Mouse (Mus musculus) forebrain, embryonic 11.5 days (tissue): ENCODE results near the gene Klrg2. TPM values are rescaled to one million over a fixed set of nuclear protein-coding genes. Genes with fewer than 3 reads are reported as not detected.

Experiments used
- ATAC-seq: fragments of 200-750 bp; cut with Nextera tagmentation; replicated peaks from 2 replicates; pipeline ENCODE4 v1.8.0; 2017; ENCODE audit warnings: moderate TSS enrichment; ENCODE audit not compliant: low FRiP score
- DNase-seq: peaks from one replicate; pipeline ENCODE4 v3.0.0-alpha.2; 2017; ENCODE audit warnings: low spot score
- H3K27ac ChIP-seq: fragments of 300-500 bp; sonication (generic); 2 replicates; pipeline ENCODE4 v1.5.1; 2014; ENCODE audit warnings: low read depth, low read length
- H3K27me3 ChIP-seq: fragments of 300-500 bp; sonication (generic); 2 replicates; pipeline ENCODE4 v1.6.1; 2014; ENCODE audit warnings: mild to moderate bottlenecking, low read length, mixed read lengths; ENCODE audit not compliant: control insufficient read depth, insufficient read depth
- H3K36me3 ChIP-seq: fragments of 300-500 bp; sonication (generic); 2 replicates; pipeline ENCODE4 v1.6.1; 2014; ENCODE audit warnings: mild to moderate bottlenecking, low read length, moderate library complexity, mixed read lengths; ENCODE audit not compliant: control insufficient read depth, insufficient read depth
- H3K4me1 ChIP-seq: fragments of 300-500 bp; sonication (generic); replicated peaks from 2 replicates; pipeline ENCODE4 v1.6.1; 2014; ENCODE audit warnings: low read length, mixed read lengths; ENCODE audit not compliant: control insufficient read depth, insufficient read depth
- H3K4me2 ChIP-seq: fragments of 300-500 bp; sonication (generic); 2 replicates; pipeline ENCODE4 v1.6.1; 2014; ENCODE audit warnings: low read depth, mild to moderate bottlenecking, low read length, moderate library complexity, mixed read lengths; ENCODE audit not compliant: severe bottlenecking
- H3K4me3 ChIP-seq: fragments of 300-500 bp; sonication (generic); 2 replicates; pipeline ENCODE4 v1.5.1; 2014; ENCODE audit warnings: low read depth, low read length
- H3K9ac ChIP-seq: fragments of 300-500 bp; sonication (generic); 2 replicates; pipeline ENCODE4 v1.6.1; 2014; ENCODE audit warnings: low read length
- H3K9me3 ChIP-seq: fragments of 300-500 bp; sonication (generic); 2 replicates; pipeline ENCODE4 v1.6.1; 2016; ENCODE audit warnings: low read length, mixed read lengths; ENCODE audit not compliant: control insufficient read depth
- WGBS: fragments of 180-500 bp; shearing (Covaris S2); extraction: QIAGEN DNeasy Blood & Tissue Kit; methylation state at CpG from one replicate; pipeline ENCODE4 v1.1.7; 2014; 5-methylcytosine and 5-hydroxymethylcytosine counted together
- polyA plus RNA-seq: library from polyadenylated mRNA; unstranded; fragments of >200 nt; fragmentation: Nextera tagmentation; extraction: Ambion mirVana; gene quantifications from 2 replicates; pipeline ENCODE4 v1.2.1, GENCODE M21; 2014

Klrg2 gene
- polyA plus RNA-seq, 1 experiment from 2014 or later = not detected

DNA sequence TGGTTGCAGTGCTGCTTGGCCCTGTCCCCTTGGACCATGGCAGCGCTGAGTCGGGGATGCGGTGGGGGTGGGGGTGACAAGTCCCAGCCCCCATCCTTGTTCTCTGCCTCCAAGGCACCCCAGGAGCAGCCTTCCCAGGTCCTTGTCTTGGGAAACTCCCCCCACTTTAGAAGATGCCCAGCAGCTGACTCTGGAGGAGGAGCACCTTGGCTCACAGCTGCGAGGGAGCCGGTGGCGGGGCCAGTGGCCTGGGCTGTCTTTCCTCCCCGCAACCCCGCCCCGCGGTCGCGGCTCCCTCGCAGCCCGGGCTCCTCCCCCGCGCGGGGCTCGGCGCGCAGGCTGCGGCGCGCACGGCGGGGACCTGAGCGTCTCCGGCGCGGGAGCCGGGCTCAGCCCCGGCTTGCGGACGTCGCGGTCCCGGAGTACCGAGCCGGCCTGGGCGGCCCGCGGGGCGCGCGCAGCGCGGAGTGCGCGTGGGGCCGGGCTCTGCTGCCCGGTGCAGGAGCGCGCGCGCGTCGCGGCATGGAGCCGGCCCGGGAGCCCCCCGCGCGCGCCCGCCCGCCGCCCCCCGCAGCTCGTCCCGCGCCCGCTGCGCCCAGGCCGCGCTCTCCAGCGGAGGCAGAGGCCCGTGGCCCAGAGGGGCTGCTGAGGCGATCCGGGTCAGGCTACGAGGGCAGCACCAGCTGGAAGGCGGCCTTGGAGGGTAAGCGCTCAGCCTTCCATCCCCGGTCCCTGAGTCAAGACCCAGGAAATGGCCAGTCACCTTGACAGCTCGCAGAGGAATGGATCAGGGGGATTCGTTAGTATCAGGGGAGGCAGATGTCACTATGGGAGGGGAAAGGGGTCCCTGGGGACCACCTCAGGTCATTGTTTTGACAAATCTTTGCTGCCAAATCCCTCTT is 25.9 kb upstream of the Klrg2 start, which contains the start of gene Clec2l:
Gene Clec2l (plus strand): TSS at position 356 of the 902 bp plus-strand sequence.
- H3K27ac ChIP-seq = no peak within 1 kb of the TSS
- no peaks in the 10 kb centered on the region for H3K36me3 ChIP-seq
- peak; percentile 78 for ATAC-seq
- peaks cover 16% of the 10 kb centered on the region for H3K27me3 ChIP-seq
- H3K4me3 ChIP-seq = peak within 1 kb of the TSS; percentile 62
- peak within 1 kb of the TSS; percentile 57 for H3K9ac ChIP-seq
- peak within 1 kb of the TSS; percentile 91 for H3K4me2 ChIP-seq
- H3K4me1 ChIP-seq = 0 out of 2 replicates have a peak, but pooled peaks cover 2% of the 10 kb centered on the region
- DNase-seq = peak; percentile 70
- no peaks in the 10 kb centered on the region for H3K9me3 ChIP-seq
- under 1% methylated on average over 83 of the region's 84 CpGs for WGBS

DNA sequence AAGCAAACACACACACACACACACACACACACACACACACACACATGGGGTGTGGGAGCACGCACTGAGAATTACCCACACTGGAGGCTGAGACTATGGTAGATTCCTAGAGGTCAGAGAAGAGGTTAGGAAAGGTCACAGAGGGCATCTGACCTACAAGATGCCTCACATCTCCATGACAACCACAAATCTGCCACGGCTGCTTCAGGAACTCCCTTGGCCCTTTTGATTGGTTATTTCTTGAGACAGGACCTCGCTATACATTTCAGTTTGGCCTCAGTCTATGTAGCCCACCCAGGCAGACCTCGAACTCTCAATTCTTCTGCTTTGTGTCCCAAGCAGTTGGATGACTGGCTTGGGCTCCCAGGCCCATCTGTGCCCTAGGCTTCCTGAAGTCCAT is 24.6 kb upstream of the Klrg2 start:
- peaks cover 16% of the 10 kb centered on the region for H3K27me3 ChIP-seq
- no peak for DNase-seq
- H3K9ac ChIP-seq = no peak overlapping the region
- H3K9me3 ChIP-seq = no peaks in the 10 kb centered on the region
- no peaks in the 10 kb centered on the region for H3K36me3 ChIP-seq
- 0 out of 2 replicates have a peak, but pooled peaks cover 2% of the 10 kb centered on the region for H3K4me1 ChIP-seq
- H3K27ac ChIP-seq = no peak overlapping the region
- ATAC-seq = no peak
- no peak overlapping the region for H3K4me2 ChIP-seq
- WGBS = 23% methylated on average over 4 of the region's 4 CpGs
- no peak overlapping the region for H3K4me3 ChIP-seq

DNA sequence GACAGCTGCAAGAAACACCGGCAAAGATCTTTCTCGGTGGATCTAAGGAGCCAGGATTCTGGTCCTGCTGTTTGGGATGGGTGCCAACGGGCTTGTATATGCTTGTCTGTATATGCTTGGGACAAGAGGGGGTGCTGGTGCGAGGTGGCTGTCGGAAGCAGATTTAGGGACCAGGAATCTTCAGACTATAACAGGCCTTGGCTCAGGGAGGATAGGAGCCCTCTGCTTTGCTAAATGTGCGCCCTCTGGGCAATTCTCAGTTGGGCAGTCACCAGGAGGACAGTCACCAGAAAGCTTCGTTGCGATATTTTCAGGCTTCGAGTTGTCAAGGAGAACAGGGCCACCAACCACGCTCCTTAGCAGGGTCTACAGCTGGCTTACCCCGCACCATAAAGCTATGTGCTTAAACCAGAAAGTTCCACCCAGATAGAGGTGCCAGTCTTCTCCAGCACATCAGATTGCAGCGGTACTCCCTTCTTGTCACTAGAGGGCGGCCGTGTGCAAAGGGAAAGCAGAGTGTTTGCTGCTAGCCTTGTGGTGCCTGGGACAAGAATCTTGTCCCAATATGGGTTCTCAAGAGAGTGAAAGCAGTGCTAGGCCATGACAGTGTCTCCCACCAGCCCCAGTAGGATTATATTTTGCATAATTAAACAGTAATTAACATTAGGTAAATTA is 13.4 kb upstream of the Klrg2 start:
- 43% methylated on average over 14 of the region's 14 CpGs for WGBS

DNA sequence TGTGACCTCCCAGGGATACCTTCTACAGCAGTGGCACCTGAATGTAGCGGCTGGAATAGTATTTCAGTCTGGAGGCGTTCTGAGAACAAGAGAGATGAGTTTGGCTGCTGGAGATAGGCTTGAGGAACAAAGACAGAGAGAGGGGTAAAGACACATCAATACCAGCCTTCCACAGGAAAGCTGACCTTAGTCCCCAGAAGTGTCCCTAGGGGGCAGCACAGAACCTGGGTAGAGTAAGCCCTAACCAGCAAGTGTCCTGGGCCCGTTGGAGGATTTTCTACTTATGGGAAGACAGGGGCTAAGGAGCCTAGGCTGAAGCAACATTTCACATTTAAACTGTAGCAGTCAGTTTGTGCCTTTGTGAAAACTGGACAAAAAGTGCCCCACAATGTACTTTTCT is 12.5 kb upstream of the Klrg2 start:
- Histone ChIP-seq H3K27me3 (no peaks in the 10 kb centered on the region), H3K36me3 (no peaks in the 10 kb centered on the region), H3K9ac (no peak overlapping the region), H3K9me3 (no peaks in the 10 kb centered on the region; the same call in 1 of the 2 replicates), H3K4me2 (no peak overlapping the region), H3K27ac (no peak overlapping the region), H3K4me3 (no peak overlapping the region), H3K4me1 (0 out of 2 replicates have a peak, but pooled peaks cover 2% of the 10 kb centered on the region)
- no peak for ATAC-seq
- peak; percentile 65 for DNase-seq
- 75% methylated on average over 3 of the region's 3 CpGs for WGBS

More for the DNA sequence above, 13.4 kb upstream of the Klrg2 start:
- DNase-seq = peak; percentile 84
- H3K27ac ChIP-seq = no peak overlapping the region
- H3K36me3 ChIP-seq = no peaks in the 10 kb centered on the region
- ATAC-seq = 0 out of 2 replicates have a peak, but pooled peaks have one; percentile 55
- H3K4me3 ChIP-seq = no peak overlapping the region
- H3K9ac ChIP-seq = no peak overlapping the region
- 0 out of 2 replicates have a peak, but pooled peaks cover 2% of the 10 kb centered on the region for H3K4me1 ChIP-seq
- H3K27me3 ChIP-seq = no peaks in the 10 kb centered on the region
- no peak overlapping the region for H3K4me2 ChIP-seq
- H3K9me3 ChIP-seq = no peaks in the 10 kb centered on the region; the same call in 1 of the 2 replicates

DNA sequence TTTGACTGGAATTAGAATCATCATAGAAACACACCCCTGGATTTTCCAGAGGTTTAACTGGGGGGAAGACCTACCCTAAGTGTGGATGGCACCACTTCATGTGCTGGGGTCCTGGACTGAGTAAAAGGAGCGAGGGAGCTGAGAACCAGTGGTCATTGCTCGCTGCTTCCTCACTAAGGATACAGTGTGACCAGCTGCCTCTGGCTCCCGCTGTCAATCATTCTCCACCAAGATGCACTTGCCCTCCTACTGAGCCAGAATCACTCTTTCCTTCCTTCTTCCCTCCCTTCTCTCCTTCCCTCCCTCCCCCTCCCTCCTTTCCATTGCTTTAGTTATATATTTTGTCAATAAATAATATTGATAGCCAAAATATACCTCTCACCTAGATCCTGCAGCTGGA is 6.0 kb upstream of the Klrg2 start:
- no peak overlapping the region for H3K27ac ChIP-seq
- H3K9ac ChIP-seq = no peak overlapping the region
- ATAC-seq = no peak
- no peak for DNase-seq
- 77% methylated on average over 3 of the region's 3 CpGs for WGBS
- H3K4me1 ChIP-seq = no peaks in the 10 kb centered on the region
- no peak overlapping the region for H3K4me3 ChIP-seq
- peaks cover 8% of the 10 kb centered on the region; the same call in 1 of the 2 replicates for H3K27me3 ChIP-seq
- H3K36me3 ChIP-seq = no peaks in the 10 kb centered on the region
- H3K4me2 ChIP-seq = no peak overlapping the region
- no peaks in the 10 kb centered on the region for H3K9me3 ChIP-seq

DNA sequence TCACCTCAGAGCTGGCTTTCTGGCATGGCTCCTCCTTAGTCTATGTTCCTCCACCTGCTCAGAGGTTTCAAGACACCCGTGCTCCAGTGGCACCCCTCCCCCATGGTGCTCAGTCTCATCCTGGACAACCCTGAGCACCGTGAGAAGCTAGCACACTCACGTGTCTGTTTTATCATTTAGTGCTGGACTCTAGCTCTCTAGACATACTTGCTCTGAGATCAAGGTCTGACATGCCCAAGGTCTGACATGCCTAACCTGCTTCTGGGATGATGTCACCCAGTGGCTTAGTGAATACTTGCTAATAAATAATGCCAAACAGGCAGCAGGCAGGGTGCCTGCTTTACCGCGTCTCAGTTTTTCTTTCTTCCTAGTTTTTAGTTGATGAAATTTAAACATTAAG is 5.6 kb upstream of the Klrg2 start:
- peaks cover 12% of the 10 kb centered on the region for H3K27me3 ChIP-seq
- H3K9me3 ChIP-seq = no peaks in the 10 kb centered on the region
- no peak for DNase-seq
- H3K27ac ChIP-seq = no peak overlapping the region
- WGBS = 80% methylated on average over 5 of the region's 5 CpGs
- no peaks in the 10 kb centered on the region for H3K4me1 ChIP-seq
- no peak overlapping the region for H3K4me3 ChIP-seq
- no peak for ATAC-seq
- no peaks in the 10 kb centered on the region for H3K36me3 ChIP-seq
- no peak overlapping the region for H3K9ac ChIP-seq
- H3K4me2 ChIP-seq = no peak overlapping the region

DNA sequence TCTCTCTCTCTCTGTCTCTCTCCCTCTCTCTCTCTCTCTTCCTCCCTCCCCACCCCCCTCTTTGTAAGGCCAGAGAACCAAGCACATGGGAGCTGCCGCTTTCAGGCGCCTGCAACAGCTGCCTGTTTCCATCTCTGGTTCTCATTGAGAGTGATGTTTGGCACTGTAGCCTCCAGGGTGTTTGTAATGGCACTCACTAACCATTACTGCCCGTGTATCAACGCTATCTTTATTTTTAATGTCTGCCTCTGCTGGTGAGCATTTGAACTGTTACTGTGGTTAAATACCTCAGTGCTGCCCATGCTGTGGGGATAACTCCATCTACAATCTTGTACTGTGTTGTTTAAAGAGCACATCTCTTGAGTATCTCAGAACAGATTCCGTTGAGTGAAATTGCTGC is 4.6 kb upstream of the Klrg2 start:
- WGBS = 58% methylated on average over 5 of the region's 5 CpGs
- Histone ChIP-seq H3K27me3 (peaks cover 21% of the 10 kb centered on the region), H3K36me3 (no peaks in the 10 kb centered on the region), H3K9ac (no peak overlapping the region), H3K27ac (no peak overlapping the region), H3K9me3 (no peaks in the 10 kb centered on the region), H3K4me1 (peaks cover 1% of the 10 kb centered on the region; the same call in 1 of the 2 replicates), H3K4me3 (no peak overlapping the region), H3K4me2 (no peak overlapping the region)
- no peak for DNase-seq
- no peak for ATAC-seq

DNA sequence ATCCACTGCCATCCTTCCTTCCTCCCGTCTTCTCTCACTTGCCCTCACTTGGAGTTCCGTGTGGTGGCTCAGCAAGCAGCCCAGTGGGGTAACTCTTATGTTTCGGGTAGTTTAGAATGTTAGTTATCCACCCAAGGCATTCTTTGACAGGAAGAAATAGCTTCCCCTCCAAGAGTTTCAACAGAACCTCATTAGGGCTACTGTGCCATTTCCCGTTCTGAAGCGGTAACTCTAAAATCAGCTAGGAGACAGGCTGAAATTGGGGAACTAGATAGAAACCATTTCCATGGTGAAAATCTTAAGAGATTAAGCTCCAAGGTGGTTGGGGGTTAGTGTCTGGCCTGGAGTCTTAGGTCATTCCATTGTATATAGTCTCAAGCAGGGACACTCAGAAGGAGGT is 4.2 kb upstream of the Klrg2 start:
- ATAC-seq = no peak
- 67% methylated on average over 5 of the region's 5 CpGs for WGBS
- no peak overlapping the region for H3K4me3 ChIP-seq
- H3K4me1 ChIP-seq = peaks cover 5% of the 10 kb centered on the region; the same call in 1 of the 2 replicates
- no peak for DNase-seq
- H3K9ac ChIP-seq = no peak overlapping the region
- no peaks in the 10 kb centered on the region for H3K9me3 ChIP-seq
- H3K36me3 ChIP-seq = no peaks in the 10 kb centered on the region
- no peak overlapping the region for H3K4me2 ChIP-seq
- H3K27ac ChIP-seq = no peak overlapping the region
- peaks cover 25% of the 10 kb centered on the region for H3K27me3 ChIP-seq
